Mouse (Mus musculus) lung, adult 2 months (tissue): ENCODE results near the gene 2210011C24Rik. TPM values are rescaled to one million over a fixed set of nuclear protein-coding genes. Genes with fewer than 3 reads are reported as not detected.

ENCODE experiments used
- DNase-seq: peaks from one replicate; pipeline ENCODE4 v3.0.0; 2022
- H3K4me1 ChIP-seq: fragments of 200-500 bp; 2 replicates; pipeline ENCODE4 v1.6.1; 2011; ENCODE audit warnings: low read length; ENCODE audit not compliant: control insufficient read depth, insufficient read depth
- H3K4me3 ChIP-seq: fragments of 200-500 bp; replicated peaks from 2 replicates; pipeline ENCODE3; 2011; ENCODE audit warnings: low read depth, mild to moderate bottlenecking, control low read depth, low read length; ENCODE audit errors: extremely low read depth
- CTCF ChIP-seq: fragments of 200-500 bp; IDR thresholded peaks from 2 replicates; pipeline ENCODE4 v1.5.1; 2011; ENCODE audit warnings: mild to moderate bottlenecking, low read length, control low read depth; ENCODE audit not compliant: insufficient read depth
- POLR2A ChIP-seq: fragments of 200-500 bp; IDR thresholded peaks from 2 replicates; pipeline ENCODE4 v1.6.1; 2011; ENCODE audit warnings: low read depth, mild to moderate bottlenecking, control low read depth, low read length, borderline replicate concordance; ENCODE audit errors: extremely low read depth
- WGBS: fragments of 180-500 bp; shearing (Covaris S2); methylation state at CpG from one replicate; pipeline ENCODE4 v1.1.7; 2018; 5-methylcytosine and 5-hydroxymethylcytosine counted together
- polyA plus RNA-seq: library from polyadenylated mRNA; depleted of rRNA; stranded (reverse); fragments of >200 nt; gene quantifications from 2 replicates; pipeline ENCODE4 v1.2.3, GENCODE M21; 2012

2210011C24Rik gene
- polyA plus RNA-seq, 1 experiment, result 29.5 TPM

GRCm38 (mm10) chr8:84004533-84005201, 7.3 kb downstream of the 2210011C24Rik start:
- Histone ChIP-seq H3K4me1 (no peaks in the 10 kb centered on the region; the same call in 1 of the 2 replicates), H3K4me3 (peak overlapping the region; percentile 50)
- DNase-seq, result peak; percentile 92
- under 1% methylated on average over 30 of the region's 30 CpGs for WGBS
- no peak for TF ChIP-seq CTCF
- peak; percentile 68; the same call in 1 of the 2 replicates for TF ChIP-seq POLR2A

DNA sequence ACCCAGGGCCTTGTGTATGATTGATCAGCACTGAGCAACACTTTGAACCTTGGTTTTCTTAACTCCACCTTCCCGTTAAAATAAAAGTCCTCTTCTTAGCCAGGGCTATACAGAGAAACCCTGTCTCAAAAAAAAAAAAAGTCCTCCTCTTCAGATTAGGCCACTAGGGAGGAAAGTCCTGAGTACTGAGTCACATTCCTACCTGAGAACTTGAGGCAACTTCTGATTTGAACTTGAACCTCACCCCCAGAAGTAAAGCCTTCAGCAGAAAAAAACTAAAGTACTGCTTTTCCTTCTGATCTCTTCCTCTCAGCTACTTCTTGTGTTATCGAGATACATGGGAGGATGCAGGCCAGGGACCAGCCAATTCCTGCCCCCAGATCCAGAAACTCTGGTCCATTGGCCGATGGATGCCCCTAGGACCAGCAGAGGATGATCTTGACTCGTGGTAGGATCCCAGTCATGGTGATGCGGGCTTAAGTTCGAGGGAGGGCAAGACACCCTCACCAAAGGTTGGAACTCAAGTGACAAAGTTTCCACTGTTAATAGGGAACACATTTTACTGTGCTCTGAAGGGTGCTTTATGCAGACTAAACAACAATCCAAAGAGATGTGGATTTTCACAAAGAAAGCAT, 8.2 kb downstream of the 2210011C24Rik start:
- H3K4me3 ChIP-seq, result no peak overlapping the region
- DNase-seq, result no peak
- 74% methylated on average over 6 of the region's 6 CpGs for WGBS
- H3K4me1 ChIP-seq, result peaks cover 4% of the 10 kb centered on the region; the same call in 1 of the 2 replicates
- TF ChIP-seq CTCF, result no peak

DNA sequence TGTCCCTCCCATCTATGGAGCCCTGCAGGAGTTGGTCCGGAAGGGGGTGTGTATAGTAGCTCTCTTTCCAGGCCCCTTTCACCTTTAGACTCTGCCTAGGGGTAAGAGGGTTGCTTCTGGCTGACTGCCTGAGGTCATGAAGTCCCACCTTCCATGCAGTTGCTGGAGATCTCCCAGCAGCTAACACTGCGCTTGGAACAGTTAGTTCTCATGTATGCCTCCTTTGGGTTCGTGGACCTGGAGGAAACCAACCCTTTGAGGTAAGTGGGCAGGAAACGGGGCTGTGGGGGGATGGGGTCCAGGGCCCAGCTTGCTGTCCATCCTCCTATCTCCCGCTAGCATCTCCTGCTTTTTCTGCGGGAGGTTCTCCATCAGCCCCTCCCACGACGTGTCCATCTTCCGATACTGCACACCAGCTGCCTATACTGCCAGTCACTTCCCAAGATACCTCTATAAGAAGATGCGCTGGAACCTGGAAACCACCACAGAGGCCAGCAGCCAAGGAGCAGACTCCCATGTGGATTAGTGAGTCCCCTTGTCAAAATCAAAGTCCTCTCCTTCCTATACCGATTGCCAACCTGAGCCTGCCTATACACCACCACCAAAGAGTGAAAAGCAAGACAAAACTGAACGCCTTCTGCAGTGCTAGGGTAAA, 8.9 kb downstream of the 2210011C24Rik start:
- WGBS, result 75% methylated on average over 12 of the region's 12 CpGs
- H3K4me3 ChIP-seq, result no peak overlapping the region
- DNase-seq, result no peak
- peaks cover 6% of the 10 kb centered on the region; the same call in 1 of the 2 replicates for H3K4me1 ChIP-seq
- TF ChIP-seq POLR2A (no peak), CTCF (no peak)

- WGBS, result 63% methylated on average over 58 of the region's 61 CpGs
- H3K4me1 ChIP-seq, result peaks cover 6% of the 10 kb centered on the region; the same call in 1 of the 2 replicates
- TF ChIP-seq CTCF, result no peak
- no peak for TF ChIP-seq POLR2A
- no peak for DNase-seq
- no peak within 1 kb of the TSS for H3K4me3 ChIP-seq
Measured at GRCm38 (mm10) chr8:84001281-84002000, 10.5 kb downstream of the 2210011C24Rik start, which contains the start of gene 1700067K01Rik. Gene 1700067K01Rik, plus strand, starts transcription at chr8:84001502.

DNA sequence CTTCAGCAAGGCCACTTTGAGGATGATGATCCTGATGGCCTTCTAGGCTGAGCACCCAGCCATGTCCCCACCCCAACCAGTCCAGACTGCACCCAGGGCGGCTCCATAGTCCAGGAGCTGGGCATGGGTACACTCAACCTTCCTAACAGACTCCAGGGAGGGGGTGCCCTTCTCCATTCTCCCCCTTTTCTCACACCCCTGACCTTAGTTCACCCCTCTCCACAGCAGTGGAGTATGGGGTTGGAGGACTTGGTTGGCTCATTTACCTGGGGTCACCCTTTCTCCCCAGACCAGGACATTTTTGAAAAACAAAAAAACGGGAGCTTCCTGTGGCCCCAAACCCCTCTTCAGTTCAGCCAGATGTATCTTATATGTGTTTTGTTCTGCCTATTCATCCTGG, 12.1 kb downstream of the 2210011C24Rik start:
- TF ChIP-seq POLR2A, result no peak
- TF ChIP-seq CTCF, result no peak
- Histone ChIP-seq H3K4me1 (peaks cover 6% of the 10 kb centered on the region; the same call in 1 of the 2 replicates), H3K4me3 (no peak overlapping the region)
- no peak for DNase-seq
- WGBS, result 93% methylated on average over 2 of the region's 2 CpGs

DNA sequence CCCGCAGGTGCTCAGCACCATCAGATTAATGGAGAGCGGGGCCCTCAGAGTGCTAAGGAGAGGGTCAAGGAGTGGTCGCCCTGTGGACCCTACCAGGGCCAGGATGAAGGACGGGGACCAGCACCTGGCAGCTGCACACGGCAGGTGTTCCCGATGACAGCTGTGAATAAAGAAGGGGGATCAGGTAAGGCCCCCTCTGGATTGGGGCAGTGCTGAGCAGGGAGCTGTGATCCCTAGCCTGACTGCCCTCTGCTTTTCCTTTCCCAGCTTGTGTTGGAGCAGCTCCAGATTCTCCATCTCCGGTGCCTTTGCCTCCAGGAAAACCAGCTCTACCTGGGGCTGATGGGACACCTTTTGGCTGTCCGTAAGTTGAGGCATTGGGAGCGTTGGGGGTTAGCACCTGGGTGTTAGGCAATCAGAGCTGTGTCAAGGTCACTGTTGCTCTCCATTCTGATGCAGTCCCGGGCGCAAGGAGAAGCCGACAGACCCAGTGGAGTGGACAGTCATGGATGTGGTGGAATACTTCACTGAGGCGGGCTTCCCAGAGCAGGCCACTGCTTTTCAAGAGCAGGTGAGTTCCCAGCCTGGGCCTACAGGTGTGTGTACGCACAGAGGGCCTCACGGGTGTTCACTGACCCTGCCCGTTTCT, 12.8 kb downstream of the 2210011C24Rik start:
- 73% methylated on average over 16 of the region's 16 CpGs for WGBS
- DNase-seq, result no peak
- TF ChIP-seq CTCF, result no peak
- TF ChIP-seq POLR2A, result no peak
- Histone ChIP-seq H3K4me3 (no peak overlapping the region), H3K4me1 (peaks cover 6% of the 10 kb centered on the region; the same call in 1 of the 2 replicates)

DNA sequence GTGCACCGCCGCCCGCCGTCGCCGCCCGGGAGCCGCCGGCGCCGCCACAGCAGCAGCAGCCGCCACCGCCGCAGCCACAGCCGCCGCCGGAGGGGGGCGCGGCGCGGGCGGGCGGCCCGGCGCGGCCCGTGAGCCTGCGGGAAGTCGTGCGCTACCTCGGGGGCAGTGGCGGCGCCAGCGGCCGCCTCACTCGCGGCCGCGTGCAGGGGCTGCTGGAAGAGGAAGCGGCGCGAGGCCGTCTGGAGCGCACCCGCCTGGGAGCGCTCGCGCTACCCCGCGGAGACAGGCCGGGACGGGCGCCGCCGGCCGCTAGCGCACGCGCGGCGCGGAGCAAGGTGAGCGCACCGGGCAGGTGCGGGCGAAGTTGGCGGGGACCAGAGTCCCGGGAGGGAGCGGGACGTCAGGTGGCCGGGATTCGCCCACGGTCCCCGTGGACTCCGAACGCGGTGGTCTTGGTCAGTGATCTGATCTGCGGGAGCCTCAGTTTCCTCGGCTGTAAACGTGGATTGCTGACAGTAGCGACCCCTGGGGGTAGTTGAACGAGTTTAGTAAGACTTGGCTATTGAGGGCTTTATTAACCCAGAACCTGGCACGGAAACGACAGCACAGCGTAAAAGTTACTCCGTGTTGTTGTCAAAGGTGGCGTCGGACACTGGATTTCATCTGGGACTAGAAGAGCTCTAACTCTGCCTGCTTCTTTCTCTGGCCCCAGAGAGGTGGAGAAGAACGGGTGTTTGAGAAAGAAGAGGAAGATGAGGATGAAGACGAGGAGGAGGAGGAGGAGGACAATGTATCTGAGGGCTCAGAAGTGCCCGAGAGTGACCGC, 13.5 kb downstream of the 2210011C24Rik start:
- peak; percentile 67 for DNase-seq
- H3K4me1 ChIP-seq, result peaks cover 6% of the 10 kb centered on the region; the same call in 1 of the 2 replicates
- peak overlapping the region; percentile 65 for H3K4me3 ChIP-seq
- WGBS, result 8% methylated on average over 92 of the region's 92 CpGs
- TF ChIP-seq POLR2A (no peak), CTCF (peak; percentile 21; the same call in 1 of the 2 replicates)

DNA sequence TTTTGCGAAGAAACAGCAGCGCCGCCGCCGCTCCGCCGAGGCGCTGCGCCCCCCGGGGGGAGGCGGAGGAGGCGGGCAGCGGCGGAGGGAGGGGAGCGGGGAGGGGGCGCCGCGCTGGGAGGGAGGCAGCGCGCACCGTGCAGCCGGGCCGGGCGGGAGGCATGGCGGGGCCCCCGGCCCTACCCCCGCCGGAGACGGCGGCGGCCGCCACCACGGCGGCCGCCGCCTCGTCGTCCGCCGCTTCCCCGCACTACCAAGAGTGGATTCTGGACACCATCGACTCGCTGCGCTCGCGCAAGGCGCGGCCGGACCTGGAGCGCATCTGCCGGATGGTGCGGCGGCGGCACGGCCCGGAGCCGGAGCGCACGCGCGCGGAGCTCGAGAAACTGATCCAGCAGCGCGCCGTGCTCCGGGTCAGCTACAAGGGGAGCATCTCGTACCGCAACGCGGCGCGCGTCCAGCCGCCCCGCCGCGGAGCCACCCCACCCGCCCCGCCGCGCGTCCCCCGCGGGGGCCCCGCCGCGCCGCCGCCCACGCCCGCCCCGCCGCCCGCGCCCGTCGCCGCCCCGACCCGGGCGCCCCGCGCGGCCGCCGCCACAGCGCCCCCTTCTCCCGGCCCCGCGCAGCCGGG, 14.3 kb downstream of the 2210011C24Rik start, which contains the start of gene Samd1:
TSS of gene Samd1 (plus strand) at position 162 of the 631 bp plus-strand sequence.
- Histone ChIP-seq H3K4me3 (peak within 1 kb of the TSS; percentile 88), H3K4me1 (peaks cover 6% of the 10 kb centered on the region; the same call in 1 of the 2 replicates)
- WGBS, result 11% methylated on average over 110 of the region's 112 CpGs
- peak; percentile 59 for DNase-seq
- no peak for TF ChIP-seq CTCF
- TF ChIP-seq POLR2A, result no peak
